ENCODE assay signal across 8 mouse cellular contexts in the genomic region with DNA sequence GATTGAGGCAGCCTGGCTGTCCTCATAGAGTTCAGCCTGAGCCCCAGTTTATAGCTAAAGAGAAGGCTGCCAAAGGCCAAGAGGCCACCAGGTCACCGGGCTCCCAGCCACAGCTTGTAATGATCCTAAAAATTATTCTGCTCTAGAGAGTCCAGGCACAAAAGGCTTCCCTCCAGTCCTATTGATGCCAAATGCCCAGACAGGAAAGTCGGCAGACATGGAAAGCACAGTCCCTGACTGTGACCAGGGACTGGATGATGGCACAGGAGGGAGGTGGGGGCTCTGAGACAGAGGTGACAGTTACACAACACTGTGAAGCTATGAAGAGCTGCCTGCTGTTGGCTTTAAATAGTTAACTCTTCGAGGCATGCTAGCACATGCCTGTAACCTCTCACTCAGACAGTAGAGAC.
DNase-seq lines count a peak whose midpoint lies in the region; ATAC-seq and TF ChIP-seq lines count a peak whose summit lies in the region.

No protein-coding gene starts in this region.

- ATAC-seq in limb, embryonic 14.5 days (ENCODE audit: low FRiP score, low read depth), result peak; percentile 38; the same call in 1 of the 2 replicates
- ATAC-seq in liver, embryonic 15.5 days (ENCODE audit: insufficient read depth), result no peak

- DNase-seq in limb, embryonic 14.5 days (ENCODE audit: low spot score), result no peak
- no peak for DNase-seq in limb, embryonic 10.5 days (ENCODE audit: low spot score)
- peak; percentile 58 for DNase-seq in embryo, embryonic 10.5 days (ENCODE audit: low spot score)
- peak; percentile 46 to 59 for DNase-seq in heart, postnatal 14 days
- peak; percentile 36 for DNase-seq in urinary bladder, postnatal 25 days (ENCODE audit: low spot score)
- DNase-seq in frontal cortex, postnatal 10 days (ENCODE audit: low spot score in 2 of 2), result no peak
- no peak for DNase-seq in frontal cortex, postnatal 14 days (ENCODE audit: low spot score in 2 of 2)

- H3K36me3 ChIP-seq in limb, embryonic 14.5 days (ENCODE audit: control insufficient read depth, insufficient read depth, low read length), result peaks cover 15% of the 10 kb centered on the region
- H3K36me3 ChIP-seq in limb, embryonic 10.5 days, result peaks cover 30% of the 10 kb centered on the region
- H3K36me3 ChIP-seq in liver, embryonic 15.5 days (replicated peaks), result no peaks in the 10 kb centered on the region

- 13% methylated on average over 3 of the region's 3 CpGs for WGBS in limb, embryonic 14.5 days
- WGBS in limb, embryonic 10.5 days, result 23% methylated on average over 3 of the region's 3 CpGs
- WGBS in liver, embryonic 15.5 days (ENCODE audit: insufficient replicate concordance), result 55% methylated on average over 3 of the region's 3 CpGs

- 0 out of 2 replicates have a peak overlapping the region, but pooled peaks have one; percentile 19 for H3K27ac ChIP-seq in limb, embryonic 14.5 days (replicated peaks; ENCODE audit: low read depth, low read length)
- H3K27ac ChIP-seq in limb, embryonic 10.5 days, result no peak overlapping the region
- H3K27ac ChIP-seq in liver, embryonic 15.5 days (replicated peaks), result peak overlapping the region; percentile 31; the same call in 1 of the 2 replicates

- H3K4me2 ChIP-seq in limb, embryonic 14.5 days (replicated peaks; ENCODE audit: low read depth, low read length, severe bottlenecking), result no peak overlapping the region
- H3K4me2 ChIP-seq in liver, embryonic 15.5 days, result no peak overlapping the region

- TF ChIP-seq POLR2A in limb, embryonic 14.5 days (IDR thresholded peaks at IDR 0.05; ENCODE audit: borderline replicate concordance, extremely low read depth, insufficient read depth, insufficient read length), result no peak

- H3K9ac ChIP-seq in limb, embryonic 14.5 days (ENCODE audit: low read depth, low read length, severe bottlenecking), result no peak overlapping the region
- no peak overlapping the region for H3K9ac ChIP-seq in liver, embryonic 15.5 days

- intact Hi-C loops in heart, postnatal 14 days (cut with DNase I), result no loop called here

- peaks cover 13% of the 10 kb centered on the region for H3K4me1 ChIP-seq in limb, embryonic 14.5 days (ENCODE audit: control insufficient read depth, insufficient read depth, low read length)
- H3K4me1 ChIP-seq in limb, embryonic 10.5 days, result peaks cover 20% of the 10 kb centered on the region
- H3K4me1 ChIP-seq in liver, embryonic 15.5 days (replicated peaks), result peaks cover 83% of the 10 kb centered on the region

- H3K4me3 ChIP-seq in limb, embryonic 14.5 days (replicated peaks; ENCODE audit: low read length), result no peak overlapping the region
- no peak overlapping the region for H3K4me3 ChIP-seq in limb, embryonic 10.5 days
- H3K4me3 ChIP-seq in liver, embryonic 15.5 days (replicated peaks), result no peak overlapping the region

- no peaks in the 10 kb centered on the region for H3K27me3 ChIP-seq in limb, embryonic 14.5 days (ENCODE audit: control insufficient read depth, insufficient read depth, low read length)
- no peaks in the 10 kb centered on the region for H3K27me3 ChIP-seq in limb, embryonic 10.5 days (ENCODE audit: low read depth, poor library complexity, severe bottlenecking)
- no peaks in the 10 kb centered on the region for H3K27me3 ChIP-seq in liver, embryonic 15.5 days

- 0 out of 2 replicates have a peak, but pooled peaks cover 3% of the 10 kb centered on the region for H3K9me3 ChIP-seq in limb, embryonic 14.5 days (ENCODE audit: control insufficient read depth, low read length)
- H3K9me3 ChIP-seq in limb, embryonic 10.5 days (replicated peaks), result no peaks in the 10 kb centered on the region
- H3K9me3 ChIP-seq in liver, embryonic 15.5 days (replicated peaks), result no peaks in the 10 kb centered on the region

Comparison
In these comparisons a context has a peak if more than half of its experiments do, and no peak if none do; other contexts are left out.
1. DNase-seq: peak in embryo, embryonic 10.5 days (single experiment), heart, postnatal 14 days (2 of 2) and urinary bladder, postnatal 25 days (single experiment); none in limb, embryonic 14.5 days (single experiment), limb, embryonic 10.5 days (single experiment), frontal cortex, postnatal 10 days (0 of 2) and frontal cortex, postnatal 14 days (0 of 2).